Mouse (Mus musculus) heart, embryonic 13.5 days (tissue): ENCODE measurements around the gene Myh7b. TPM values are rescaled to one million over a fixed set of nuclear protein-coding genes. Genes with fewer than 3 reads are reported as not detected.

Experiments used
- ATAC-seq: fragments of 200-750 bp; cut with Nextera tagmentation; 2 replicates; pipeline ENCODE4 v1.8.0; 2017; ENCODE audit warnings: moderate TSS enrichment; ENCODE audit not compliant: insufficient number of reproducible peaks, low FRiP score, low TSS enrichment; ENCODE audit errors: extremely low read depth
- H3K27ac ChIP-seq: fragments of 300-500 bp; sonication (generic); replicated peaks from 2 replicates; pipeline ENCODE4 v1.5.1; 2015; ENCODE audit warnings: moderate library complexity, mild to moderate bottlenecking, inconsistent platforms
- H3K27me3 ChIP-seq: fragments of 300-500 bp; sonication (generic); replicated peaks from 2 replicates; pipeline ENCODE4 v1.6.1; 2015; ENCODE audit warnings: mild to moderate bottlenecking, inconsistent platforms
- H3K36me3 ChIP-seq: fragments of 300-500 bp; sonication (generic); 2 replicates; pipeline ENCODE4 v1.6.1; 2015; ENCODE audit warnings: mild to moderate bottlenecking, inconsistent platforms
- H3K4me1 ChIP-seq: fragments of 300-500 bp; sonication (generic); 2 replicates; pipeline ENCODE4 v1.6.1; 2015; ENCODE audit warnings: inconsistent platforms
- H3K4me2 ChIP-seq: fragments of 300-500 bp; sonication (generic); 2 replicates; pipeline ENCODE4 v1.6.1; 2015; ENCODE audit warnings: inconsistent platforms, mild to moderate bottlenecking, moderate library complexity
- H3K4me3 ChIP-seq: fragments of 300-500 bp; sonication (generic); 2 replicates; pipeline ENCODE4 v1.5.1; 2015; ENCODE audit warnings: moderate library complexity, mild to moderate bottlenecking, inconsistent platforms
- H3K9ac ChIP-seq: fragments of 300-500 bp; sonication (generic); 2 replicates; pipeline ENCODE4 v1.6.1; 2015; ENCODE audit warnings: inconsistent platforms, mild to moderate bottlenecking, moderate library complexity
- H3K9me3 ChIP-seq: fragments of 300-500 bp; sonication (generic); 2 replicates; pipeline ENCODE4 v1.6.1; 2016; ENCODE audit warnings: inconsistent platforms
- WGBS: fragments of 180-500 bp; shearing (Covaris S2); methylation state at CpG from one replicate; pipeline ENCODE4 v1.1.7; 2015; ENCODE audit warnings: mixed read lengths; 5-methylcytosine and 5-hydroxymethylcytosine counted together
- polyA plus RNA-seq: library from polyadenylated mRNA; unstranded; fragments of >200 nt; fragmentation: Nextera tagmentation; extraction: Ambion mirVana; gene quantifications from 2 replicates; pipeline ENCODE4 v1.2.1, GENCODE M21; 2015

Myh7b gene
- 17.7 and 21.2 TPM in 2 replicates for polyA plus RNA-seq

DNA sequence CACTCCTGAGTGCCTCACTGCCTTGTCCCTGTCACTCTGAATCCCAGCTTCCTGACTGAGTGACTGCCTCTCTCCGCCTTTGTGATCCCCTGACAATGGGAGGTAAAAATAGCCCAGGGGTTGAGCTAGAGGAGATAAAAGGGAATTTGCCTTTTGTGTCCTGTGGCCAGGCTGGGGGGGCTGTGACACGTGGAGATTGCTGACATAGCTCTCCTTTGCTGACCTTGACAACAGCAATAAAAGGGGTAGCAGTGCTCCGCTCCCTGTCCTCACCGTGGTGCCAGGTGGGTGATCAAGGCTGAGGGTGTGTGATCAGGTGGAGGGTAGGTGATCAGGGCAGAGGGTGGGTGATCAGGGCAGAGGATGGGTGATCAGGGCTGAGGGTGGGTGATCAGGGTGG is at the start of gene Myh7b:
Gene Myh7b (plus strand): TSS at position 235 of the 400 bp plus-strand sequence.
- H3K36me3 ChIP-seq: peaks cover 24% of the 10 kb centered on the region
- no peaks in the 10 kb centered on the region for H3K27me3 ChIP-seq
- 32% methylated on average over 4 of the region's 4 CpGs for WGBS
- peak within 1 kb of the TSS; percentile 55 for H3K4me3 ChIP-seq
- H3K4me2 ChIP-seq: peak within 1 kb of the TSS; percentile 84
- H3K27ac ChIP-seq: peak within 1 kb of the TSS; percentile 90
- no peaks in the 10 kb centered on the region for H3K9me3 ChIP-seq
- peaks cover 56% of the 10 kb centered on the region for H3K4me1 ChIP-seq
- ATAC-seq: peak; percentile 22; the same call in 1 of the 2 replicates
- H3K9ac ChIP-seq: peak within 1 kb of the TSS; percentile 85

DNA sequence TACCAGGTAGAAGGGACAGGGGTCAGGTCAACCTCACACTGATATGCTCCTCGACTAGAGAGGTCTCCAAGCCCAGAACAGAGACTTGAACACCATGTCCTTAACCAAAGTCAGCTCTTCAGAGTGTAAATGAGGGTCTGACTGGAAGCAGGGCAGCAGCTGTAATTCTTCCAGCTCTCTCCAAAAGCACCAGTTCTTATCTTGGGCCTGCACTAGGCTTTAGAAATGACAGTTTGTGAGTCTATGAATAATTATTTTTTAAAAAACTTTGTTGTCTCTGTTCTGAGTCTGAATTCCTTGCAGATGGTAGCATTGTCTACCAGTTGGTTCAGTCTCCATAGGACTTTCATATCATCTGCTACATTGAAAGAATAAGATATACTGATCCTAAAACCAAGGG is 48.8 kb upstream of the Myh7b start:
- Histone ChIP-seq H3K36me3 (peaks cover 58% of the 10 kb centered on the region), H3K9me3 (no peaks in the 10 kb centered on the region)

DNA sequence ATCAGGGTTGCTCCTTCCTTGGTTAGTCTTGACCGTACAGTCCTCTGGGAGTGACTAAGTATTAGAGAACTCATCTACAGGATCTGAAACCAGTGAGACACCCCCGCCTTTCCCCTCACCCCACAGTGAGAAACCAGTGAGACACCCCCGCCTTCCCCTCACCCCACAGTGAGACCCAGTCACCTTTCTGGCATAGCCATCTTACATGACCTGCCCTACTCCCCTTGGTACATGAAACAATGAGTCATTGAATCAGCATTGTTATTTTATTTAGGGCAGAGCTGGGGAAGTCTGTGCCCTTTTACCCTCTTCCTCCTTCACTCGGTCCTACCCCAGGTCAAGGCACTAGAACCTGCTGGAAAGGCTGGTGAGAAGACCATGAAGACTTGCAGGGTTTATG is 48.1 kb upstream of the Myh7b start:
- no peaks in the 10 kb centered on the region for H3K9me3 ChIP-seq
- H3K27ac ChIP-seq: no peak overlapping the region
- H3K9ac ChIP-seq: no peak overlapping the region
- H3K27me3 ChIP-seq: no peaks in the 10 kb centered on the region
- H3K4me1 ChIP-seq: no peaks in the 10 kb centered on the region
- peaks cover 62% of the 10 kb centered on the region for H3K36me3 ChIP-seq
- H3K4me2 ChIP-seq: no peak overlapping the region
- ATAC-seq: no peak
- 75% methylated on average over 4 of the region's 4 CpGs for WGBS
- no peak overlapping the region for H3K4me3 ChIP-seq

More for the DNA sequence above, 48.8 kb upstream of the Myh7b start:
- Histone ChIP-seq H3K4me3 (no peak overlapping the region), H3K4me1 (no peaks in the 10 kb centered on the region), H3K9ac (no peak overlapping the region), H3K4me2 (no peak overlapping the region), H3K27ac (no peak overlapping the region), H3K27me3 (no peaks in the 10 kb centered on the region)
- WGBS: 54% methylated on average over 1 of the region's 1 CpGs
- ATAC-seq: no peak

DNA sequence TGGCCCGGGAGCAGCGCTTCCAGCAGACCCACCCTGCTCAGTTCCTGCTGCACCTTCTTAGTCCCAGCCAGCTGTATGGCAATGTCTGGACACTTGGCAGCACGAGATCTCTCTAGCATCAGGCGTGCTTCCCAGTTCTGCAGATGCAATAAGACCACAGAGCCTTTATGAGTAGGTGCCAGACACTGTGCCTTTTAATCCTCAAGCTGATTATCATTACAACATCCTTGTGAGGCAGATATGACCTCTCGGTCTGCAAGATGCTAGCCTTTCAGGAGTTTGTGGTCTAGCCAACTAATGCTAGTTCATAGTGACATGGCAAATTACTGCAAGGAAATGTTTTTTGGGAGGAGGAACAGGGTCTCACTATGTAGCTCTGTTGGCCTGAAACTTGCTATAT is 43.3 kb upstream of the Myh7b start:
- H3K27me3 ChIP-seq: no peaks in the 10 kb centered on the region
- H3K4me1 ChIP-seq: no peaks in the 10 kb centered on the region
- H3K4me3 ChIP-seq: no peak overlapping the region
- 77% methylated on average over 5 of the region's 5 CpGs for WGBS
- H3K4me2 ChIP-seq: no peak overlapping the region
- no peak overlapping the region for H3K27ac ChIP-seq
- no peak for ATAC-seq
- no peak overlapping the region for H3K9ac ChIP-seq
- H3K9me3 ChIP-seq: no peaks in the 10 kb centered on the region
- peaks cover 49% of the 10 kb centered on the region for H3K36me3 ChIP-seq

DNA sequence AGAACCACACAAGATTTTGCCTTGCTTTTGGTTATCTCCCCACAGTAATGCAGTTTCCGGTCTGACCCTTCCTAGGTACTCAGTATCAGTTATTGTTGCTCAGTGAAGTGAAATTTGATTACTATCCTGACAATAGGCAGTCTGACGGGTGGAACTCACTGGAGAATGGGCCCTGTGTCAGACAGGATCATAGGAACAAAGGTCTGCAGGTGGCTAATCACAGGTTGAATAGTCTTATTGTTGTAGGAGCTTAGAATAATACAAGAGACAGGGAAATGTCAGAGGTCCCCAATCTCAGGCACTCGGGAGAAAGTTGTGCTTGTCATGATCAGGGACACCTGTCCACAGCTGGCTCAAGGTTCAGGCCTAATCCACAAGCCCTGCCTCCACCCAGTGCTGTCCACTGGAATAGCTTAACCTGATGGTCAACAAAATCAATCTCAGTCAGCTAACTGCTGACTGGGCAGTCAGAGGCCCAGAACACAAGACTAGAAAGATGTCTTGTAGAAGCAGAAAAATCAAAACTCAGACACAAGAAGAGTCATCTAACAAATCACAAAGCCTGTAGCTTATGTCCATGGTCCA is 41.7 kb upstream of the Myh7b start:
- Histone ChIP-seq H3K4me2 (no peak overlapping the region), H3K9me3 (no peaks in the 10 kb centered on the region), H3K27me3 (no peaks in the 10 kb centered on the region), H3K9ac (no peak overlapping the region), H3K4me3 (no peak overlapping the region), H3K36me3 (peaks cover 49% of the 10 kb centered on the region), H3K4me1 (no peaks in the 10 kb centered on the region), H3K27ac (no peak overlapping the region)
- no peak for ATAC-seq
- 56% methylated on average over 3 of the region's 3 CpGs for WGBS

DNA sequence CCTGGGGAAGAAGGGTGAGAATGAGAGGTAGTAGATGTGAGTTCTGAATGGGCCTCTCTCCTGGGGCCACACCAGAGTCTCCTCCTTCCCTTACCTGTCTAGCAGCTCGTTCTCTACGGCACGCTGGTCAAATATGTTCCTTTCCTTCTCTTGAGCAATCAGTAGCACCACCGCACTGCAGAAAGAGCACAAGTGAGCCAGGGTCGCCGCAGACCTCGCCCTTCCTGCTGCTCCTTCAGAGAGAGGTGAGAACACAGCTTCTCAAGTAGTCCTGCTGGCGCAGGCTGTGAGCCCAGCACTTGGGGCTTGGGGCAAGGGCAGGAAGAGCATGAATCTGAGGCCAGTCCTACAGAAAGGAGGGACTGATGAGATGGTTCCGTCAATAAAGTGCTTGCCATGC is 38.0 kb upstream of the Myh7b start:
- no peak for ATAC-seq

DNA sequence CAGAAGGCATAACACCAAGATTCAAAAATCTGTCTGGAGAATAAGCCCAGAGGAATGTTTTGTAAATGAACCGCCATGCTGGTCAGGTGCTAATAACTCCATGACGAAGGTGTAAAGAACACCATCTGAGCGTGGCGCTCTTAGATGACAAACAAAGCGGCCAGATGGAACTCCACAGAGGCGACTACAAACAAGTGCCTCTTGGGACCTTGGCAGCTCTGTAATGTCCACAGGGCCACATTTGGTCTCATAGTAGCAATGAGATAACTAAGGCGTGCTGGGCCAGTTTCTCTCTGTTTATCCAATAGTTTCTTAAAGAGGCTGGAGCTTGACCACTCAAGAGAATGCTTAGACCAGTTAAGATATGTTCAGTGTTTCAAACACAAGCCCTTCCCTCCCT is 37.0 kb upstream of the Myh7b start:
- Histone ChIP-seq H3K4me1 (no peaks in the 10 kb centered on the region), H3K27me3 (no peaks in the 10 kb centered on the region), H3K9me3 (no peaks in the 10 kb centered on the region), H3K9ac (no peak overlapping the region), H3K36me3 (peaks cover 51% of the 10 kb centered on the region), H3K27ac (no peak overlapping the region), H3K4me3 (no peak overlapping the region), H3K4me2 (no peak overlapping the region)
- ATAC-seq: no peak
- WGBS: 86% methylated on average over 7 of the region's 7 CpGs

More for the DNA sequence above, 38.0 kb upstream of the Myh7b start:
- Histone ChIP-seq H3K4me2 (no peak overlapping the region), H3K9me3 (no peaks in the 10 kb centered on the region), H3K27ac (no peak overlapping the region), H3K4me1 (no peaks in the 10 kb centered on the region), H3K9ac (no peak overlapping the region), H3K4me3 (no peak overlapping the region), H3K36me3 (peaks cover 46% of the 10 kb centered on the region), H3K27me3 (no peaks in the 10 kb centered on the region)
- 83% methylated on average over 9 of the region's 9 CpGs for WGBS

DNA sequence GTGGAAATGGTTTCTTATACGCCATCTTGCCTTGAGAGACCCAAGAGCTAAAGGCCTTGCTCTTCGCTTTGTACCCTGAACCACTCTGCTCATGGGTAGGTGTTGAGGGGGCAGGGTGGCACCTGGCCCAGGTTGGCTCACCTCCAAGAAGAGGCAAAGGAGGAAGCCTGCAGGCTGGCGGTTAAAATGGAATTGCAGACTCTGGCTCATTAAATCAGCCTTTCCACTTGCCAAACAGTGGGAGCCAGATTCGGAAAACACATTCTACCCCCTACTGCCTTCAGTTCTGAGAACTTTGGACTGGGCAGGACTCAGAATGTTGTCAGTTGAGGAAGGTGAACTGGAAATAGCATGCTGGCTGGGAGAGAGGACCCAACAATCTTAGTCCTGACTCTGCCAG is 36.3 kb upstream of the Myh7b start:
- Histone ChIP-seq H3K36me3 (peaks cover 51% of the 10 kb centered on the region), H3K9me3 (no peaks in the 10 kb centered on the region), H3K27me3 (no peaks in the 10 kb centered on the region), H3K4me3 (no peak overlapping the region), H3K27ac (no peak overlapping the region), H3K9ac (no peak overlapping the region), H3K4me2 (no peak overlapping the region), H3K4me1 (no peaks in the 10 kb centered on the region)
- WGBS: 88% methylated on average over 4 of the region's 4 CpGs
- no peak for ATAC-seq

DNA sequence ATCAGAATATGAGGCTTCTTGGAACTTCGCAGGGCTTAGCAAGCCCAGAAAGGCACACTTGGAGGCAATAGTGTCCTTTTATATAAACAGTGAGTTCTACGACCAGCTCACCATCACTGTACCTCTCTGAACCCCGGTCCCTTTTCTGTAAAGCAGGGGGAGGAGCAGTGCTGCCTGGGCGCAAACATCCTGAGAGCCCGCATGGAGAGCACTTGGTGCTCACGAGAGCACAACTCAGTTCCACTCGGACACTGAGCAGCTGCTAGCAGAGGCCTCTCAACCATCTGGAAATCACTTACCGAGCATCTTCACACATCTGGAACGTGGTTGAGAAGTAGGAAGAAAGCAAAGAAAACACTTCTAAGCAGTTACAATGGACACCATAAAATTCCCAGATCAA is 34.4 kb upstream of the Myh7b start:
- Histone ChIP-seq H3K4me1 (no peaks in the 10 kb centered on the region), H3K4me2 (no peak overlapping the region), H3K36me3 (peaks cover 51% of the 10 kb centered on the region), H3K27me3 (no peaks in the 10 kb centered on the region), H3K4me3 (no peak overlapping the region), H3K9ac (no peak overlapping the region), H3K9me3 (no peaks in the 10 kb centered on the region), H3K27ac (no peak overlapping the region)
- WGBS: 85% methylated on average over 9 of the region's 9 CpGs
- no peak for ATAC-seq

DNA sequence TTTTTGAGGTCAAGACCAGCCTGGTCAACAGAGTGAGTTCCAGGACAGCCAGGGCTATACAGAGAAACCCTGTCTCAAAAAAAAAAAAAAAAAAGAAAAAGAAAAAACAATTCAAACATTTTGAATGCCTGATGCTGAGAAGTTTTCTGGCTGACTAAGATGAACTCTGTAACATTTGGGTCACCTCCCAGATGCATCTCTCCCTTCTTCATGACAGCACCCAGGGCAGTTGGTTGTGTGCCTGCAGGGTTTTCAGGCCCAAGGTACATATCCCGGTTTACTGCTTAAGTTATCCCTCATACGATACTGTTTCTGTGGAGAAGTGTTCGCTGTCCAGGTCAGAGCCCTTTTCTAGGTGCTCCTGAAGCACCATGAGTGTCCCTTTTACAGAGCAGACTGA is 30.7 kb upstream of the Myh7b start:
- no peaks in the 10 kb centered on the region for H3K4me1 ChIP-seq
- no peaks in the 10 kb centered on the region for H3K9me3 ChIP-seq
- no peak for ATAC-seq
- no peak overlapping the region for H3K27ac ChIP-seq
- peaks cover 30% of the 10 kb centered on the region for H3K36me3 ChIP-seq
- WGBS: 86% methylated on average over 3 of the region's 3 CpGs
- H3K27me3 ChIP-seq: no peaks in the 10 kb centered on the region
- no peak overlapping the region for H3K9ac ChIP-seq
- H3K4me3 ChIP-seq: no peak overlapping the region
- no peak overlapping the region for H3K4me2 ChIP-seq

DNA sequence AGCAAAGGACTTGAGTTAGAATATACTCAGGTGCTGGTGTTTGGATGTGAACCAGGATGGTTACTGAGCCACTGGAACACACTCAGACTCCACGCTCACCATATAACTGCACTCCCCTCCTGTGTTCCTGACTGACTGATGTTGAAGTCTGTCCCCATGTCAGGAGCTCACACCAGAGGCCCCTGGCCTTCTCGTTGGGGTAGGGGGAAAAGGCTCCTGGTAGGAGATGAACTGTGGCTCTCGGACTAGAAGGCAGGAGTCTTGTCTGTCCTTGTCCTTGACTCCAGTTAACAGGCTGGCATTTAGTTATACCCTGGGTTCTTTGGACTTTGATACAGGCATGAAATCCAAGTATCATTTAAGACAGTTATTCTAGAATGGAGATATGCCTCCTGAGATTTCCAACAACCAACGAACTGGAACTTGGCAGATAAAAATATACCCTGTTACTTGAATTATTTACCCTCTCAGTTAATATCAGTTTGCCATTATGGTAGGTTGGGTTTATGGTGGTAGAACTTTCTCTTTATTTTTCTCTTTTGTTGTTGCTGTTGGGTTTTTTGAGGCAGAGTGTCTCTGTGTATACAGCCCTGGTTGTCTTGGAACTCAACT is 28.5 kb upstream of the Myh7b start:
- H3K27ac ChIP-seq: no peak overlapping the region
- no peaks in the 10 kb centered on the region for H3K9me3 ChIP-seq
- H3K4me1 ChIP-seq: no peaks in the 10 kb centered on the region
- no peak overlapping the region for H3K4me2 ChIP-seq
- H3K27me3 ChIP-seq: no peaks in the 10 kb centered on the region
- no peak for ATAC-seq
- no peak overlapping the region for H3K9ac ChIP-seq
- 69% methylated on average over 4 of the region's 4 CpGs for WGBS
- H3K36me3 ChIP-seq: peaks cover 13% of the 10 kb centered on the region
- no peak overlapping the region for H3K4me3 ChIP-seq

DNA sequence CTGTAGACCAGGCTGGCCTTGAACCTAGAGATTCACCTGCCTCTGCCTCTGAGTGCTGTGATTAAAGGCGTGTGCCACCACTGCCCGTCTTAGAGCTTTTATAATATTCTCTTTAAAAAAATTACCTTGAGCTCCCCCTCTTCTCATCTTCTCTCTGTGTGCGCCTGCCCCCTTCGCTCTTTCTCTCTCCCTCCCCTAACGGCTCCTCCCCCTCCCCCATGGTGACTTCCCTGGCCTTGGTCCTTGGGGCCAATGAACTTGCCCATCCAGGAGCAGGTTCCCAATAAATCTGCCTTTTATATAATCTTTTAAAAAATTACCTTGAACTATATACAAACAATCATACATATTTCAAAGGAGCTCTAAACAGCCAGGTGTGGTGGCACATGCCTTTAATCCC is 28.0 kb upstream of the Myh7b start:
- no peak overlapping the region for H3K9ac ChIP-seq
- H3K27ac ChIP-seq: no peak overlapping the region
- H3K27me3 ChIP-seq: no peaks in the 10 kb centered on the region
- H3K4me2 ChIP-seq: no peak overlapping the region
- H3K9me3 ChIP-seq: no peaks in the 10 kb centered on the region
- peaks cover 8% of the 10 kb centered on the region for H3K36me3 ChIP-seq
- no peaks in the 10 kb centered on the region for H3K4me1 ChIP-seq
- 79% methylated on average over 5 of the region's 5 CpGs for WGBS
- H3K4me3 ChIP-seq: no peak overlapping the region
- no peak for ATAC-seq
